Mouse (Mus musculus) small intestine, adult 2 months (tissue): ENCODE measurements at regions not wholly inside any gene's neighbourhood (a gene's known extent, or its start where the extent isn't known, plus 50 kb on each side); places are given as distances from the start of the nearest gene placed in this dataset.

Experiments used
- CTCF ChIP-seq: fragments of 200-500 bp; IDR thresholded peaks from 2 replicates; pipeline ENCODE4 v1.5.1; 2012; ENCODE audit warnings: low read depth, mild to moderate bottlenecking, control low read depth, inconsistent platforms, low read length, moderate library complexity, mixed read lengths; ENCODE audit not compliant: insufficient replicate concordance, insufficient read length; ENCODE audit errors: extremely low read depth
- POLR2A ChIP-seq: fragments of 200-500 bp; IDR thresholded peaks from 2 replicates; pipeline ENCODE4 v1.6.1; 2012; ENCODE audit warnings: low read depth, mild to moderate bottlenecking, control low read depth, inconsistent platforms, low read length, moderate library complexity

GRCm38 (mm10) chr17:4627542-4627941 lies 366.6 kb upstream of the Arid1b start:
- TF ChIP-seq POLR2A (no peak), CTCF (no peak)
